Mouse (Mus musculus): ENCODE measurements around the gene Mfsd4a. TPM values are rescaled to one million over a fixed set of nuclear protein-coding genes. Genes with fewer than 3 reads are reported as not detected.

Gene Mfsd4a
- polyA plus RNA-seq, 1 experiment from 2014 or later, result 11.2 TPM

- Histone ChIP-seq H3K27me3 (replicated peaks) (no peaks in the 10 kb centered on the region), H3K4me1 (no peaks in the 10 kb centered on the region), H3K9ac (no peak overlapping the region), H3K4me2 (replicated peaks) (no peak overlapping the region), H3K4me3 (no peak overlapping the region), H3K36me3 (peaks cover 55% of the 10 kb centered on the region), H3K27ac (no peak overlapping the region), H3K9me3 (no peaks in the 10 kb centered on the region)
- ATAC-seq (ENCODE audit: low FRiP score, low read depth), result no peak
- WGBS, result 69% methylated on average over 2 of the region's 2 CpGs
Measured at GRCm38 (mm10) chr1:132030574-132030973, 37.3 kb downstream of the Mfsd4a start.

GRCm38 (mm10) chr1:132028413-132028812, 39.4 kb downstream of the Mfsd4a start:
- Histone ChIP-seq H3K27ac (no peak overlapping the region), H3K9ac (no peak overlapping the region), H3K4me3 (no peak overlapping the region), H3K36me3 (peaks cover 55% of the 10 kb centered on the region), H3K9me3 (no peaks in the 10 kb centered on the region), H3K4me2 (replicated peaks) (no peak overlapping the region), H3K27me3 (replicated peaks) (no peaks in the 10 kb centered on the region), H3K4me1 (no peaks in the 10 kb centered on the region)
- ATAC-seq (ENCODE audit: low FRiP score, low read depth), result no peak
- 92% methylated on average over 9 of the region's 9 CpGs for WGBS

GRCm38 (mm10) chr1:132027978-132028377, 39.9 kb downstream of the Mfsd4a start:
- no peak for ATAC-seq (ENCODE audit: low FRiP score, low read depth)
- WGBS, result 95% methylated on average over 5 of the region's 5 CpGs
- Histone ChIP-seq H3K27ac (no peak overlapping the region), H3K36me3 (peaks cover 55% of the 10 kb centered on the region), H3K27me3 (replicated peaks) (no peaks in the 10 kb centered on the region), H3K4me1 (no peaks in the 10 kb centered on the region), H3K4me2 (replicated peaks) (no peak overlapping the region), H3K9ac (no peak overlapping the region), H3K9me3 (no peaks in the 10 kb centered on the region), H3K4me3 (no peak overlapping the region)

- Histone ChIP-seq H3K9ac (no peak overlapping the region), H3K4me1 (no peaks in the 10 kb centered on the region), H3K4me2 (replicated peaks) (no peak overlapping the region), H3K27ac (no peak overlapping the region), H3K9me3 (no peaks in the 10 kb centered on the region), H3K27me3 (replicated peaks) (no peaks in the 10 kb centered on the region), H3K36me3 (peaks cover 58% of the 10 kb centered on the region), H3K4me3 (no peak overlapping the region)
- WGBS, result 96% methylated on average over 11 of the region's 11 CpGs
- no peak for ATAC-seq (ENCODE audit: low FRiP score, low read depth)
Measured at GRCm38 (mm10) chr1:132026925-132027646, 40.8 kb downstream of the Mfsd4a start.

- H3K9ac ChIP-seq, result no peak overlapping the region
- no peaks in the 10 kb centered on the region for H3K4me1 ChIP-seq
- H3K27me3 ChIP-seq (replicated peaks), result no peaks in the 10 kb centered on the region
- no peak overlapping the region for H3K27ac ChIP-seq
- WGBS, result 92% methylated on average over 3 of the region's 3 CpGs
- ATAC-seq (ENCODE audit: low FRiP score, low read depth), result no peak
- no peaks in the 10 kb centered on the region for H3K9me3 ChIP-seq
- no peak overlapping the region for H3K4me3 ChIP-seq
- no peak overlapping the region for H3K4me2 ChIP-seq (replicated peaks)
- peaks cover 70% of the 10 kb centered on the region for H3K36me3 ChIP-seq
Measured at GRCm38 (mm10) chr1:132022107-132022506, 45.8 kb downstream of the Mfsd4a start.

- ATAC-seq (ENCODE audit: low FRiP score, low read depth), result no peak
- no peaks in the 10 kb centered on the region for H3K4me1 ChIP-seq
- H3K36me3 ChIP-seq, result peaks cover 74% of the 10 kb centered on the region
- H3K27me3 ChIP-seq (replicated peaks), result no peaks in the 10 kb centered on the region
- no peak overlapping the region for H3K27ac ChIP-seq
- no peak overlapping the region for H3K9ac ChIP-seq
- no peak overlapping the region for H3K4me2 ChIP-seq (replicated peaks)
- no peak overlapping the region for H3K4me3 ChIP-seq
- no peaks in the 10 kb centered on the region for H3K9me3 ChIP-seq
- WGBS, result 95% methylated on average over 7 of the region's 7 CpGs
Measured at GRCm38 (mm10) chr1:132019876-132020275, 48.0 kb downstream of the Mfsd4a start.

- H3K4me1 ChIP-seq, result no peaks in the 10 kb centered on the region
- peaks cover 50% of the 10 kb centered on the region for H3K36me3 ChIP-seq
- H3K9ac ChIP-seq, result no peak overlapping the region
- H3K4me2 ChIP-seq (replicated peaks), result no peak overlapping the region
- H3K27ac ChIP-seq, result no peak overlapping the region
- 96% methylated on average over 1 of the region's 1 CpGs for WGBS
- H3K4me3 ChIP-seq, result no peak overlapping the region
- H3K27me3 ChIP-seq (replicated peaks), result no peaks in the 10 kb centered on the region
- no peak for ATAC-seq (ENCODE audit: low FRiP score, low read depth)
- H3K9me3 ChIP-seq, result no peaks in the 10 kb centered on the region
Measured at GRCm38 (mm10) chr1:132016691-132017090, 51.2 kb downstream of the Mfsd4a start.

- Histone ChIP-seq H3K4me1 (no peaks in the 10 kb centered on the region), H3K9me3 (no peaks in the 10 kb centered on the region), H3K27ac (no peak overlapping the region), H3K4me2 (replicated peaks) (no peak overlapping the region), H3K9ac (no peak overlapping the region), H3K27me3 (replicated peaks) (no peaks in the 10 kb centered on the region), H3K36me3 (peaks cover 37% of the 10 kb centered on the region), H3K4me3 (no peak overlapping the region)
- 95% methylated on average over 1 of the region's 1 CpGs for WGBS
- no peak for ATAC-seq (ENCODE audit: low FRiP score, low read depth)
Measured at GRCm38 (mm10) chr1:132014800-132015199, 53.1 kb downstream of the Mfsd4a start.

GRCm38 (mm10) chr1:132012861-132013260, 55.0 kb downstream of the Mfsd4a start:
- H3K27me3 ChIP-seq (replicated peaks), result no peaks in the 10 kb centered on the region
- H3K9ac ChIP-seq, result no peak overlapping the region
- H3K36me3 ChIP-seq, result peaks cover 19% of the 10 kb centered on the region
- H3K9me3 ChIP-seq, result no peaks in the 10 kb centered on the region
- H3K27ac ChIP-seq, result no peak overlapping the region
- peaks cover 7% of the 10 kb centered on the region for H3K4me1 ChIP-seq
- 90% methylated on average over 8 of the region's 8 CpGs for WGBS
- ATAC-seq (ENCODE audit: low FRiP score, low read depth), result no peak
- no peak overlapping the region for H3K4me3 ChIP-seq
- no peak overlapping the region for H3K4me2 ChIP-seq (replicated peaks)

- Histone ChIP-seq H3K4me3 (no peak overlapping the region), H3K9me3 (no peaks in the 10 kb centered on the region), H3K36me3 (peaks cover 15% of the 10 kb centered on the region), H3K9ac (no peak overlapping the region), H3K27me3 (replicated peaks) (no peaks in the 10 kb centered on the region), H3K4me1 (peaks cover 7% of the 10 kb centered on the region), H3K4me2 (replicated peaks) (no peak overlapping the region), H3K27ac (no peak overlapping the region)
- no peak for ATAC-seq (ENCODE audit: low FRiP score, low read depth)
- 88% methylated on average over 2 of the region's 2 CpGs for WGBS
Measured at GRCm38 (mm10) chr1:132011785-132012184, 56.1 kb downstream of the Mfsd4a start.

GRCm38 (mm10) chr1:132010632-132011501, 57.0 kb downstream of the Mfsd4a start:
- peaks cover 10% of the 10 kb centered on the region for H3K4me1 ChIP-seq
- no peak overlapping the region for H3K9ac ChIP-seq
- peaks cover 11% of the 10 kb centered on the region for H3K36me3 ChIP-seq
- no peak for ATAC-seq (ENCODE audit: low FRiP score, low read depth)
- no peak overlapping the region for H3K4me3 ChIP-seq
- H3K27ac ChIP-seq, result no peak overlapping the region
- 93% methylated on average over 17 of the region's 17 CpGs for WGBS
- no peak overlapping the region for H3K4me2 ChIP-seq (replicated peaks)
- no peaks in the 10 kb centered on the region for H3K27me3 ChIP-seq (replicated peaks)
- no peaks in the 10 kb centered on the region for H3K9me3 ChIP-seq

GRCm38 (mm10) chr1:132008881-132009644, 58.8 kb downstream of the Mfsd4a start:
- Histone ChIP-seq H3K4me3 (peak overlapping the region; percentile 83; the same call in 1 of the 2 replicates), H3K9me3 (no peaks in the 10 kb centered on the region), H3K4me1 (peaks cover 10% of the 10 kb centered on the region), H3K9ac (no peak overlapping the region), H3K36me3 (no peaks in the 10 kb centered on the region), H3K4me2 (replicated peaks) (peak overlapping the region; percentile 72), H3K27ac (no peak overlapping the region), H3K27me3 (replicated peaks) (no peaks in the 10 kb centered on the region)
- ATAC-seq (ENCODE audit: low FRiP score, low read depth), result no peak
- WGBS, result 64% methylated on average over 8 of the region's 8 CpGs

Measured in neural tube, embryonic 12.5 days (tissue).